Mouse (Mus musculus): ENCODE results near the gene Bcl7c.
A peak's percentile ranks its signal among the peaks of the same experiment; 100 is the strongest.
"Not testable (repeated sequence)": the region's sequence is repeated elsewhere in the genome, so short reads cannot be mapped to it uniquely, and the experiment has no call there.

Bcl7c gene

DNA sequence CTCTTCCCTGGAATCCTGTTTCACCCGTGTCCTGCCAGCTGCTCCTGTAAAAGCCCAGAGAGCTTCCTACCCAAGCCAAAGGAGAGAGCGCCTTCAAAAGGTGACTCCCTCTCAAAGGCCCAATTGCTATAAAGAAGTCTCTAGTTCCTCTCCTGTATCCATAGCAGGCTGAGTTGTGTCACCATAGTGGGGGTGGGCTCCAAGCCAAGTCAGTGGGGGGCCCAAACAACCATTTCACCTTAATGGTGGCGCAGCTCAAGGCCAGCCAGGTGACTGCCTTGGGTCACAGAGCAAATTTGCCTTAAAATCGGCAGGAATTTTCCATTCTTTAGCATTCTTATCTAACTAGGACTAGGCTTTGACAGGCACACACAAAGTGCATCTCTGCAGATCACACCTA is 6.1 kb upstream of the Bcl7c start:
- no peak for DNase-seq

DNA sequence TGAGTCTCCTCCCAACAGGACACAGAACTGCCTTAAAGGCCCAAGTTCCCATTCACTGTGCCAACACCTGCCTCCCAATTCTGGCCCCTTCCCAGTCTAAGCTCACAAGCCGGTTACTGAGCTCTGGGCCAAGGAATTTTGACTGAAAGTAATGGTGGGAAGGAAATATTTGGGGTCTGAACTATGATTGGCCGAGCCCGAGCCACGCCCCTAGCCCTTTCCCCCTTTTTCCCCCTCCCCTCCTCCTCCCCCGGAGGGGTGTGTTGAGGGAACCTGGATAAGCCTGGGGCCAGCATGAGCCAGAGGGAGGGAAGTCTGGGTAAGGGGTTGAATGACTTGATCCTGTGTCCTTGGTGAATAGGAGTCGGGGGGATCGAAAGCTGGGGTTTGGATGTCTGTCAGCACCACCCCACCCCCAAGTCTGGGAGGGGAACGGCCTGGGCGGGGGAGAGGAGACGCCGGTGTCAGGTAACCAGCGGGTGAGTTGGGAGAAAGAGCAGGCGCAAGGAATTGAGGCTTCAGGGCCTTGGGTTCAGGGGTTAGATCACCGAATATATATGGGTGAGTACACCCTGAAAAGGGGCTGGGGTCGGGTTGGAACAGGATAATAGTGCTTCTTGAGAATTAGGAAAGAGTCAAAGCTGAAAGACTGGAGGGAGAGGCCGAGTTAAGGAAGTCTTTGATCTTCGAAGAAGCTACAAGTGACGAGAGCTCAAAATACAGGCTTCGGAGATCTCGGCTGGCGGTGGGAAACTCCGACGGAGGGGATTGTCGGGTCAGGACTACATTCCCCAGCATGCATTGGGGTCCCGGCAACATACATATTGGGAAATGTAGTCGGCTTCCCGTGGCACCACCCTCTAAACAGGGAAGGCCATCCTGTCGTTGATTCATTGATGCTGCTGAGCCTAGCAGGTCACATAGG is 4.0 kb upstream of the Bcl7c start, which contains the start of gene Ctf1:
Gene Ctf1 (plus strand): TSS at position 276 of the 925 bp plus-strand sequence.
- peak; percentile 56 to 66 for DNase-seq

DNA sequence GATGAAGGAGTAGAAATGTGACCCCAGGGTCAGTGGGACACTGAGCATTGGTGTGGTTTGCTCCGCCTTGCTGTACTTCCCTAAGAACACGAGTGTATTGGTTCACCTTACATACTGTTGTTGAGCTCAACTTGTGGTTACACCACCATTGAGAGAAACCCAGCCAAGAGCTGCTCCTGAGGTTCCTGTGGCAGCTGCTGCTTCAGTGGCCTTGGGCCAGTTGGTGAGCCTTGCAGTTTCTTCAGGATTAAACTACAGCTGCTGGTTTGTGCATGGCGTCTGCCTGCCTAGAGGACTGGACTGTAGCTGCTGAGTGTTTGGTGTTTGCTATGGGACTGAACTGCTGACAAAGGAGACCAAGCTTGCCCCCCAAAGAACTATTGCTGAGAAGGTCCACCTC is 2.7 kb upstream of the Bcl7c start:
- DNase-seq, result no peak

DNA sequence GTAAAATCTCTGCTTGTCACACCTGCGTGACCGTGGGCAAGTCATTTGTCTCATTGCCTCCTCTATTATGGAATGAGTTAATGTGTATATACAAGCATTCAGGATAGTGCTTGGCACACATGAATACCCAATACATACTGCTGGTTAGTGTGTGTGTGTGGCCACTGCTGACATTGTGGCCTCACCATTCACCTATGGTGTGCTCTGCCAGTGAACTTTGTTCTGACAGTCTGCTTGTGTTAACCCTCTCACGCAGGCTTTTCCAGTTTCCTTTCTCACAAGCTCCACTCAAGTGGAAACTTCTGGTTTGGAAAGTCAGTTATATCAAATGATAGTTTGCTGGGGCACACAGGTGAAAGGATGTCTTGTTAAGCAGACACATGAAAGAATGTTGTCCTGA is 2.3 kb upstream of the Bcl7c start:
- no peak for DNase-seq

DNA sequence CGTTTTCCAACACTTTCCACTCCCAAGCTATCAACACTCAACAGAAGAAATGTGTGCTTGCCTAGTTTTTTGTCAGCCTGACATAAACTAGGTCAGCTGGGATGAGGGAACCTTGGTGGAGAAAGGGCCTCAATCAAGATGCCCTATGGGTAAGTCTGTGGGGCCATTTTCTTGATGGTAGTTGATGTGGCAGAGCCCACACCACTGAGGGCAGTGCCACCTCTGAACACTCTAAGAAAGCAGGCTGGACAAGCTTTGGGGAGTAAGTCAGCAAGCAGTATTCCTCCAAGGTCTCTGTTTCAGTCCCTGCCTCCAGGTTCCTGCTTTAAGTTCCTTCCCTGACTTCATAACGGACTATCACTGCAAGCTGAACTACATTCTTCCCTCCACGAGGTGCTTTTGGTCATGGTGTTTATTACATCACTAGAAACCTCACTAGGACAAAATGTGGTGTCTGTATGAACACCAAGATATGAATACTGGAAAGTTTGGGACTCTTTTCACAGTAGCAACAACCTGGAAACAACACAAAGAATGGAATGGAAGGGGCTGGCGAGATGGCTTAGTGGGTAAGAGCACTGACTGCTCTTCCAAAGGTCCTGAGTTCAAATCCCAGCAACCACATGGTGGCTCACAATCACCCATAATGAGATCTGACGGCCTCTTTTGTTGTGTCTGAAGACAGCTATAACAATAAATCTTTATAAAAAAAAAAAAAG is 687 bp upstream of the Bcl7c start:
- no peak for DNase-seq

DNA sequence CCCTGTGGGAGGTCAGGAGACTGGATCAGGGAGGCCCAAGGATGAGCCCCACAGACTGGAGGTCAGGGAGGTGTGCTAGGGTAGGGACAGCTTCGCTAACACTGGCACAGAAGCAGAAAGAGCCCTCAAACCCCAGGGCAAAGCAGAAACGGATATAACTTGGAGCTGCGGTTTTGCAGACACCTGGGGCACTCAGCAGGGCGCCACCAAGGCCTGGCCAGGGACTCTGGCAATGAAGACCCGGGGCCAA is 851 bp downstream of the Bcl7c start:
- no peak for DNase-seq

DNA sequence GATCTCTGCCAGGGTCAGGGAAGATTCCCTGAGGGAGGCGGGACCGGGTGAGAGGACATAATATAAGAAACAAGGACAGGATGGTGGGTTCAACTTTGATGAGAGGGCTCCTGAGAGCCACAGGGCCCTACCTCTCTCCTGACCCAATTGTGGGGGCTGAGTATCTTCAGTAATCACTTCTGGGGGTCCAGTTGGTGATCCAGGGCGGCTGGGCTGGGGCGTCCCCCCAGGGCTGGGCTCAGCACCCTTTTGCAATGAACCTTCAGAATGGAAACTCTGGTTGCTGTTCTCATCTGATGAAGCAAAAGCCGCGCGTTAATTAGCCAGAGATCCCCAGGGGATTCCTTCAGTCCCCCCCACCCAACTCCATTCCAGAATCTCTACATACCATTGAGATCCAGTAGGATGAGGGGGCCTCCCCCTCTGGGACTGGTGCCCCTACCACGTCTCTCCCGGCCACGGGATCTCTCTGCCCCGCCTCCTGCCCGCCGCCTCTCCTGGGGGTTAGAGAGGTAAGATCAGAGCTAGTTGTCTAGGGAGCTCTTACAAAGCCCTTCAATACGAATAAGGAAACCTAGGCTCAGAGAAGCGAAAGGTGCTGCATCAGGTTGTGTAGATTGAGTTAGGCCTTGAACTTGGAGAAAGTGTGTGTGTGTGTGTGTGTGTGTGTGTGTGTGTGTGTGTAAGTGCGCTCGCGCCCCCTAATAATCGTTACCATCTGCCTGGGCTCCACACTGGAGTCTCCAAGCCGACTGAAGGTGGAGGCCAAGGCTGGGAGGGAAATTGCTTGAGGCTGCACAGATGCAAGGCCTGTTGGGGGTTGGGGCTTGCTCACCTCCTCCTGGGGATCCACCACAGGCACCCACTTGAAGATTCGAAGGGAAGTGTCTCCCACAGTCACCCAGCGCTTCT is 1.4 kb downstream of the Bcl7c start:
- peak in 1 of 2 experiments; percentile 35 for DNase-seq

DNA sequence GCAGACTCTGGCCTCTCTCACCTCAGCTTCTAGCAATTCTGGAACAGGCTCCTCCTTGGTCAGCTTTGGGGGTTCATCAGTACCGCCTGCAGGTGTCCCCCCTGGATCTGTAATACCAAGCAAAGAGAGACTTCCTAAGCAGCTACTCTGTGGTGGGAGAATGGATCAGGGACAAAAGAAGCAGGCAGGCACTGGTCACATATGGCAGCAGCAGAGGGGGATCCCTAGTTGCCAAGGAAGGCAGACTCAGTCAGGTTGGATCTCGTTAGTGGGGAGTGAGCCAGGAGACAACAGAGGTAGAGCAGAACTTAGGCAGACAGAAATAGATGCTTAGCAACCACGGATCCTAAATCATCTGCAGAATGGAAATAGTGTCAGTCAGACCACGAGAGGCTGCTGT is 3.0 kb downstream of the Bcl7c start:
- DNase-seq, result no peak

DNA sequence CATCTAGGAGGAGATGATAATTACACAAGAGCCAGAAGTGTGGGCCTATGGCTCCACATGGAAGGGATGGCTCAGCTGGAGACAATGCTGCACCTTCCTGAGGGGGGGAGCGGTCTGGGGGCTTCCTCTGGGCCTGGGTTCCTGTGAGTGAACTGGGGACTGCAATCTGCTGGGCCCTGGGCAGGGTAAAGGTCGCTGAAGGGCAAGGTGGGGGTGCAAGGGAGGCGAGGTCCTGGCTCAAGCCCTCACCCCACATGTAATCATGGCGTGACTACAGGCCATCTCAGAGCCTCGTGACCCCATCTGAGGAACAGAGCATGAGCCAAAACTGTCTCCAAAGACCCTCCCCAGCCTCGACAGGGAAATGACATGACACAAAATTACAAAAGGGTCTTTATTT is 4.1 kb downstream of the Bcl7c start:
- DNase-seq, result no peak

DNA sequence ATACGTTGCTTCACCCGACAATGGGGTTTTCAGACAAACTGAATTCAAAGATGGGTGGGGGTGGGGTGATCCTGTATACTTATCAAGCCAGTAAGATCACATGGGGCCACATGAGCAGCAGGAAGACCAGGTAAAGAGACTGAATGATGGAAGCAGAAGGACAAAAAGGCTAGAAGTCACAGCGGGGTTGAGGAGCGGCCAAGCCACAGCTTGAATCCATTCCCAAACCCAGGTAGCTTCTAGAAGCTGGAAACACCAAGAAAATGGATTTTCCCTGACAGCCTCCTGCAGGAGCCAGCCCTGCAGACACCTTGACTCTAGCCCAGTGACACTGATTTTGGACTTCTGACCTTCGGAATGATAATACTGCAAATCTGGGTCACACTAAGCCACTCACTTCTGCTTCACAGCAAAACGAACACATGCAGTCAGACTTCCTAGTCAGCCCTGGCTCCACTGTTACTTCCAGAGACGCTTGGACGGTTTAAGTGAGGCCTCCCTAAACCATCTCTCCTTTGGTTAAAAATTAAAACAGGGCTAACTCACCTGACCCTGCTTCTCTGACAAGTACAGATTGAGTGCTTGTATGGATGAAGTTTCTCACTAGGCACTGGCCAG is 5.1 kb downstream of the Bcl7c start:
- no peak for DNase-seq

DNA sequence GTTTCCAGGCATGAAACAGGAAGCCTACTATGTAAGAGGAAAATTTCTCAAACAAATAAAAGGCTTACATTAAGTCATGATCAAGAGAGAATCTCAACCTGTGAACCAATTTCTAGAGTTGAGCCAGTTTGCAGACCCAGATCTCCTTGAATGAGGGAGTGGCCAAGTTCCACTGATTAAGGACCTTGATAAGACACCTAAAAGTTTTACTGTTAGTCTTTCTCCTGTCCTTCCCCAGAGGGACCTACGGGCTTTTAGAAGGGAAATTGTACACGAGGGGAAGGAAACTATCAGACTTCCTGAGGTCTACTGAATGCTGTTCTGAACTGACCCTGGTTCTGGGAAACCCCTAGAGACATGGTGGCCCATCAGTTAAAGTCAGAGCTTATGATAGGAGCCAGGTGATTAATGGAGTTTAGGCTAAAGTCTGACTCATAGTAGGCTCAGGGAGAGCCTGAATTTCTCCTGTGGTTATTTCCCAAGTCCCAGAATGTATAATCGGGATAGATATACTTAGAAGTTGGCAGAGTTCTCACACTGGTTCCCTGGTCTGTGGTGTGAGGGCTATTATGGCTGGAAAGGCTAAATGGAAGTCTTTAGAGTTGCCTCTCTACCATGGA is 7.9 kb downstream of the Bcl7c start:
- DNase-seq, result no peak

DNA sequence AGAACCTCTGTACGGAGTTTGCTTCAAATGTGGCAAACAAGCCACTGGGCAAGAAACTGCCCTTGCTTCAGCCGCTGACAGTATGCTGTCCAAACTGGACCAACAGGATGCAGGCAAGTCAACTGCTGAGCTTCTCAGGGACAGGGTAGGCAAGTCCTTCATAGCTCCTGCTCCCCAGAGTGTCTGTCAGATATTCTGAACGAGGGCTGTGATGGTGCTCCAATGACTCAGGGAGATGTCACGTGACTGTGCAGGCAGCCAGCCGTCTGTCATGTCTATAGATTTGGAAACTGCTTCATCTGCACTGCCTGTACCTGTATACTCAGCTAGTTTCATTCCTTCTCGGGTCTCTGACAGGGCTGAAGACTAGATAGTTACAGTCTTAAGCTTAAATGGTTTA is 9.7 kb downstream of the Bcl7c start:
- DNase-seq, result no peak

DNA sequence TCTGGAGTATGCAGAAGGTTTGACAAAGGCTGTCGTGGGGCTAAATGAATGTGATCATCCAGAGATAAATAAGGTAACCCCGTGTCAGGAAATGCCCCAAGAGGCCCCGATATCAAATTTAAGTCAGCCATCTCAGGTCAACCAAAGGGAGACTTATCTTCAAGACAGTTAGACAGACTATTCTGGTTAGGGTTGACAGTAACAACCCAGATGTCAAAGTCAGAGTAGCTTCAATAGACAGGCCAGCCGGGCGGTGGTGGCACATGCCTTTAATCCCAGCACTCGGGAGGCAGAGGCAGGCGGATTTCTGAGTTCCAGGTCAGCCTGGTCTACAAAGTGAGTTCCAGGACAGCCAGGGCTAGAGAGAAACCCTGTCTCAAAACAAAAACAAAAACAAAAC is 15.0 kb downstream of the Bcl7c start:
- not testable (repeated sequence) for DNase-seq

DNA sequence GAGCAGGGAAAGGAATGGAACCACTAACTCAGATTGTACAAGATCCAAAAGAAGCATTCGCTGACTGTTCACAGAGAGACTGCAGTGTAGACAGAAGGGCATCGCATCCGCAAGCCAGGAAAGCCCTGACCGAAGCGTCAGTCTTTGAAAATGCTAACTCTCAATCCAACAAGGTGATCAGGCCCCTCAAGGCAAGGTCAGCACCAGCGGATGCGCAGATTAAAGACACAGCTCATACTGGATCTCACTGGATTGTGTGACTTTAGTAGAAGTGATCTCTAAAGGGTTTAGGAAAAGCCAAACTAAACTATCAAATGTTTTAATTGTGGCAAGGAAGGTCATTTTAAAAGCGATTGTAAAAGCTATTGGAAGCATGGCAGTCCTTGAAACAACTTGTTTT is 15.4 kb downstream of the Bcl7c start:
- no peak for DNase-seq

DNA sequence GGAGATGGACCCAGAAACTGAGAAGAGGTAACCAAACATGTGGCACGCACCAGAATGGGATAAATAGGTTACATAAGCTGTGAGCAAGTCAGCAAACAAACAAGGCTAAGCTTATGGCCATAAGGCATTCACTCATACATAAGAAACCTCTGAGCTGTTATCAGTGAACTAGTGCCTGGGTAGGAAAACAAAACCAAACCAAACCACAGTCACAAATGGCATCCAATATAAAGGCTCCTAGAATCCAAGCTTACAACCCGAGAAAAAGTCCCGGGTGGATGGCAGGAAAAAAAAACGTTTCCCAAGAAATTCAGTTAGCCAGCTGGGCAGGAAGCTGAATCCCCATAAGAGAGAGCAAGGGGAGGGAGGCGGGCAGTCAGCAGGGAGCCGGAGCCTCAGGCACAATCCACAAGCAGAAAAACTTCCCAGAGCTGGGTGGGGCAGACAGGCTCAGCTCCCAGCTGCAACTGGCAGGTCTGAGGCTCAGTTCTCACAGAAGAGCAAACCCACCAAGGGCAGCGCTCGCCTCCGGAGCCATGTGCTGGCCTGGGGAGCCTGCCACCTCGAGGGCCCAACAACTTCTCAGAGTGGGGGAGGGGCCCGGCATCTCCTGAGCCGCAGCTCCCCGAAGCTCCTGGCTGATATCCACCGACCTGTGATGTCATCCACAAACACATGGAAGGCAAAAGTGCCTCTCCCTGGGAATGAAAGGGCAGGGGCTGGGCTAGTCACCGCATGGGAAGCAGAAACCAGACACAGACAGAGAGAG is 17.3 kb downstream of the Bcl7c start:
- DNase-seq, result no peak

DNA sequence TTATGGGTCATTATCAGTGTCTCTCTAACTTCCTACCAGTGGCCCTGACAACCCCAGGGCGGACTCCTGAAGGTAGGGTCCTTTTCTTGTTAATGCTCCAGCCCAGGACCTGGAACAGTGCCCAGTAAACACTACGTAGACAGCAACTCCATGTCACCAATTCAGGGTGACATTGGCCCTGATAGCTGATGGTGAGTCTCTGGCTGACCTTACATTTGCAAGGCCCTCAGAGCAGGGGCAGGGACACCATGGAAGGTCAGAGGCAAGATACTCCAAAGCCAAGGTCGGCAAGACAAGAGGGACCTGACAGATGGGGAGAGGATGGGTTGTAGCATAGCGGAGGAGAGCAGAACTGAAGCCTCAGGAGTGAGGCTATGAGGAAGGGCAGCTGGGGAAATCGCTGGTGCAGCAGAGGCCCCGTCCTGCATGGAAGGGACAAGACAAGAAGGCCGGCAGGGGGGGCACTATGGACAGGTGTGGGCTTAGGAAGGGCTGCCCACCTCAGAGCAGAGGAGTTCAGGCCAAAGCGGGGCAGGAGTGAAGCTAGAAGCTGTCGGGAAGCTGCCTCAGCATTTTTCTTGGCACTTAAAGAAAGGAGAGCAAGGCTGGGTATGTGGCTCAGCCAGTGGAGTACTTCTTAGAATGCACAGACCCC is 19.0 kb downstream of the Bcl7c start:
- no peak for DNase-seq

DNA sequence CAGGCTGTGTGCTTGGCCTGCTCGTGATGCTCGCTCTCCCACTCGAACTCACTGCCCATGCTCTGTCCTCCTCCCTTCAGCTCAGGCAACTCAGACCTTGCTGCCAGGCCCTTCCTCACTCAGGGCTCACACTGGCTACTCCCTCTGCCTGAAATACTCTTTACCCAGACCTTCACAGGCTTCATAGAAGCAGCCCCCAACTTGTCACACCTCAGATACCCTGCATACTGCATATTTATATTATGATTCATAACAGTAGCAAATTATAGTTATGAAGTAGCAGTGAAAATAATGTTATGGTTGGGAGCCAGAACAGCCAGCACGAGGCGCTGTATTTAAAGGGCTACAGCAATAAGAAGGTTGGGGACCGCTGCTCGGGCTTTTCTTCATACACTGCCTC is 19.8 kb downstream of the Bcl7c start:
- DNase-seq, result no peak

DNA sequence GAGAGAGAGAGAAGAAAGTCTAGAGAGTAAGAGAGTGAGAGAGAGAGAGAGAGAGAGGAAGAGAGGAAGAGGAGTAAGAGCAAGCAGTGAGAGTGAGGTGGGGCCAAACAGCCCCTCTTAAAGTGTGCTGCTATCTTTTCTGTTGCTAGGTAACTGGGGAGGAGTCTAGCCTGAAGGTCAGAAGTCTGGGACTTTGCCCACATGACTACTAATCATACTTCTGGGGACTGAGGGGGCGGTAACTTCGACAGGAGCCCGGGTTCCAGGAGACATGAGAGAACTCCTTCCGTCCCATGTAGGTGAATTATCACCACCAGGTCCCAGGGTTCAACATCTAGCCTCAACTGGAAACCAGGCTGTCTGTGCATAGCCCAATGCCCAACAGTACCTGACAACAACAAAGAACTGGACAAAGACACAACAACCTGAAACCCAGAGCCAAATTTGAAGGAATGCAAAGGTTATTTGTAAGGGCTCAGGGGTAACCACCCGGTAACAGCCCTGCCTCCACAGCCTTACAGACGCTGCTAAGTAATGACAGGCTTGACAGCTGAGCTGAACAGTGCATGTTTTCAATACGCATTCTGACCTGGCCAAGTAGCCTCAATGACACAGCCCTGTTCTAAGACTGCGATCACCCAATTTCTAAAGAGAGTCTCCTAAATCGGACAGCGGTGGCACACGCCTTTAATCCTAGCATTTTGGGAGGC is 21.8 kb downstream of the Bcl7c start:
- DNase-seq, result no peak

DNA sequence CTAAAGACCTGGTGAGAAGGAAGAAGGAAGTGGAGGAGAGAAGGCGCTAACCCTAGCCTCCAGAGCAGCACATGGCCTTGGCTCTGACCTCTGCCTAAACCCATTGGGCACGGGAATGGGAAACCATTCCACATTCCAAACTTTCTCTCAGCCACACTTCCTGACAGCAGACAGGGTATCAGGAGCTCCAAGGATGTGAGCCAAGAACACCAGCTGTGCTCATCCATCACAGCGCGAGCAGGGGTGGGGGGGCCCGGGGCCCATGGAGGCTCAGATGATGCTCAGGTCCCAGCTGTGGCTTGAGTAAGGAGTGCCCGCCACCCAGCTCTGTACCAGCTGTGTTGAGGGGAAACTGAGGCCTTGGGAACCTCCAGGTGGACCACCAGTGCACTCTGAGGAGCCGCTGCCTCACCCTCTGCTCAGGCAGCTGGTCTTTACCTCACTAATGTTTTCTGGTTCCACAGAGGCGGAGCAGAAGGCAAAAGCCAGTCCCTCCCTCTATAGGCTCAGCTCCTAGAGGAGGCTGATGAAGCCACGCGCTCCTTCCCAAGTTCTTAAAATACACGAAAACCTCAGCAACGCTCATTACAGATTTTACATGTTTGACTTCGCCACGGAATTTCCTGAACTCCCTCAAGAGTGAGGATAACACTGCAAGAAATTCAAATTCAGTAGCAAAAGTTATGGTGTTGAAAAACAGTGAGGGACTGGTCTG is 23.3 kb downstream of the Bcl7c start:
- no peak for DNase-seq
